Mouse (Mus musculus) testis, adult 2 months (tissue): ENCODE measurements at regions not wholly inside any gene's neighbourhood (a gene's known extent, or its start where the extent isn't known, plus 50 kb on each side); places are given as distances from the start of the nearest gene placed in this dataset.

Experiments
- CTCF ChIP-seq: fragments of 200-500 bp; IDR thresholded peaks from 2 replicates; pipeline ENCODE4 v1.5.1; 2012; ENCODE audit warnings: low read depth, mild to moderate bottlenecking, inconsistent platforms, low read length, moderate library complexity; ENCODE audit not compliant: control insufficient read depth, insufficient read depth, insufficient replicate concordance
- POLR2A ChIP-seq: fragments of 200-500 bp; IDR thresholded peaks from 2 replicates; pipeline ENCODE4 v1.6.1; 2012; ENCODE audit warnings: low read depth, mild to moderate bottlenecking, inconsistent platforms, low read length, moderate library complexity; ENCODE audit not compliant: control insufficient read depth

DNA sequence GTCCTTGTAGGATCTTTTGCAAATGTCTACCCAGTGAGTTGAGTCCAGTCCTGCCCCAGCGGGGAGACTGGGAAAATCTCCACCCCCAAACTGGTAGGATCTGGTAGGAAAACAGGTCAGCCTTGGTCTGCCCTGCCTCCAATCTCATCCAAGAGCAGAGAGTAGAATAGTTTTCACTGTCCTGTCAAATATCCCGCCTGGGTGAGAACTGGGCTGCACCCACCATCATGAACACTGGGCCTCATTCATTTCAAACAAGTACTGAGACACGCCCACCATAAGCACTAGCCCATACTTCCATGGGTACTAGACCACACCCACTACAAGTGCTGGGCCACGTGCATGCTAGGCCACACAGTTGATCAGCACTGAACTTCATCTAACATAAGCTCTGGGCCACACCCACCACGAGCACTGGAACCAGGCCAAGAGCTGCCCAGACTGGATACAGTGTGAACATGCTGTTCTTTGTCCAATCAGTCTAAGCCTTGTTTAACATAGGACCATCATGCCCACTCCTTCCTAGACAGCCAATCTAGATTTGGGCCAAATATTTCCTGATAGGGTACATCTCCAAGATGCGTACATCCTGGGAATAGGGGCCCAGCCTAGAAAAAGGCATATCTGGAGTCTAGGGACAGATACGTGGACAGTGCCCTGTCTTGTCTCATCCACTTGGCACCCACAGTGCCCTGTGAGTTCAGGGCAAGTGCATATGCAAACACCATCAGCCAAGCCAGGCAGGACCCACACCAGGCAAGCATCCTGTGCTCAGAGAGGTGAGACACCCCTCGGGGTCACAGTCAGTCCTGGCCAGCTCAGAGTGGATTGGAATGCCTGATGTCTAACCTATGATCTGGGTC is 56.2 kb upstream of the Slco4a1 start:
- TF ChIP-seq CTCF (no peak), POLR2A (no peak)
